Mouse (Mus musculus) spleen, adult 2 months (tissue): ENCODE data around the gene Nfix.
A peak's percentile ranks its signal among the peaks of the same experiment; 100 is the strongest.

Experiments used
- CTCF ChIP-seq: fragments of 200-500 bp; IDR thresholded peaks from 2 replicates; pipeline ENCODE4 v1.5.1; 2011; ENCODE audit warnings: mild to moderate bottlenecking, inconsistent platforms; ENCODE audit not compliant: insufficient read depth, insufficient read length, insufficient replicate concordance; ENCODE audit errors: extremely low read depth
- POLR2A ChIP-seq: fragments of 200-500 bp; IDR thresholded peaks from 2 replicates; pipeline ENCODE4 v1.6.1; 2011; ENCODE audit warnings: low read depth, low read length, inconsistent platforms

- TF ChIP-seq CTCF, result peak; percentile 66; the same call in 1 of the 2 replicates
- TF ChIP-seq POLR2A, result no peak
Observed at GRCm38 (mm10) chr8:84810896-84811295, 10.8 kb upstream of the Nfix start.
